Mouse (Mus musculus) olfactory bulb, adult 2 months (tissue): Measurements from ENCODE around the gene Comp. TPM values are rescaled to one million over a fixed set of nuclear protein-coding genes. Genes with fewer than 3 reads are reported as not detected.

Source experiments
- H3K27ac ChIP-seq: fragments of 200-500 bp; 2 replicates; pipeline ENCODE4 v1.5.1; 2012; ENCODE audit warnings: low read depth, low read length; ENCODE audit not compliant: insufficient read depth
- H3K4me1 ChIP-seq: fragments of 200-500 bp; 2 replicates; pipeline ENCODE4 v1.6.1; 2012; ENCODE audit warnings: low read length; ENCODE audit not compliant: control insufficient read depth, insufficient read depth
- H3K4me3 ChIP-seq: fragments of 200-500 bp; 2 replicates; pipeline ENCODE4 v1.5.1; 2012; ENCODE audit warnings: mild to moderate bottlenecking, low read depth, low read length, moderate library complexity; ENCODE audit not compliant: insufficient read depth
- CTCF ChIP-seq: fragments of 200-500 bp; IDR thresholded peaks from 2 replicates; pipeline ENCODE4 v1.5.1; 2012; ENCODE audit warnings: low read depth, mild to moderate bottlenecking, low read length, moderate library complexity; ENCODE audit not compliant: insufficient read depth
- POLR2A ChIP-seq: fragments of 200-500 bp; IDR thresholded peaks from 2 replicates; pipeline ENCODE4 v1.6.1; 2012; ENCODE audit warnings: mild to moderate bottlenecking, low read depth, low read length, moderate library complexity; ENCODE audit not compliant: insufficient read depth
- WGBS: fragments of 180-500 bp; shearing (Covaris S2); methylation state at CpG from one replicate; pipeline ENCODE4 v1.1.7; 2018; 5-methylcytosine and 5-hydroxymethylcytosine counted together
- polyA plus RNA-seq: library from polyadenylated mRNA; stranded (reverse); fragments of >200 nt; gene quantifications from 2 replicates; pipeline ENCODE4 v1.2.4, GENCODE M21; 2012; ENCODE audit warnings: low replicate concordance; ENCODE audit not compliant: missing spikeins, insufficient read depth, insufficient read length

The Comp gene
- polyA plus RNA-seq, 1 experiment: not detected

GRCm38 (mm10) chr8:70361484-70362032, 11.8 kb upstream of the Comp start:
- no peak overlapping the region for H3K27ac ChIP-seq
- WGBS: 80% methylated on average over 10 of the region's 10 CpGs
- H3K4me3 ChIP-seq: no peak overlapping the region
- TF ChIP-seq POLR2A (no peak), CTCF (no peak)
- H3K4me1 ChIP-seq: no peaks in the 10 kb centered on the region

GRCm38 (mm10) chr8:70364066-70364465, 9.3 kb upstream of the Comp start:
- WGBS: 48% methylated on average over 5 of the region's 5 CpGs
- H3K4me1 ChIP-seq: no peaks in the 10 kb centered on the region
- no peak overlapping the region for H3K27ac ChIP-seq
- no peak overlapping the region for H3K4me3 ChIP-seq
- TF ChIP-seq POLR2A: no peak
- TF ChIP-seq CTCF: no peak

GRCm38 (mm10) chr8:70366588-70366987, 6.8 kb upstream of the Comp start:
- no peak for TF ChIP-seq CTCF
- no peak for TF ChIP-seq POLR2A
- 68% methylated on average over 5 of the region's 5 CpGs for WGBS
- Histone ChIP-seq H3K4me3 (no peak overlapping the region), H3K4me1 (no peaks in the 10 kb centered on the region), H3K27ac (no peak overlapping the region)

- no peak overlapping the region for H3K4me3 ChIP-seq
- H3K4me1 ChIP-seq: peaks cover 16% of the 10 kb centered on the region
- no peak overlapping the region for H3K27ac ChIP-seq
- TF ChIP-seq CTCF: no peak
- TF ChIP-seq POLR2A: no peak
- WGBS: 75% methylated on average over 7 of the region's 7 CpGs
Observed at GRCm38 (mm10) chr8:70370476-70370875, 2.9 kb upstream of the Comp start.

GRCm38 (mm10) chr8:70371951-70372350, 1.4 kb upstream of the Comp start:
- Histone ChIP-seq H3K4me3 (no peak overlapping the region), H3K4me1 (peaks cover 26% of the 10 kb centered on the region), H3K27ac (no peak overlapping the region)
- TF ChIP-seq CTCF (no peak), POLR2A (no peak)
- 48% methylated on average over 6 of the region's 6 CpGs for WGBS

GRCm38 (mm10) chr8:70374318-70374927, 1.1 kb downstream of the Comp start:
- H3K4me1 ChIP-seq: peaks cover 26% of the 10 kb centered on the region
- H3K4me3 ChIP-seq: peak overlapping the region; percentile 11; the same call in 1 of the 2 replicates
- H3K27ac ChIP-seq: no peak overlapping the region
- TF ChIP-seq CTCF (no peak), POLR2A (no peak)
- WGBS: under 1% methylated on average over 53 of the region's 53 CpGs

GRCm38 (mm10) chr8:70375212-70375859, 2.0 kb downstream of the Comp start:
- no peak for TF ChIP-seq CTCF
- TF ChIP-seq POLR2A: no peak
- 5% methylated on average over 35 of the region's 35 CpGs for WGBS
- H3K4me3 ChIP-seq: no peak overlapping the region
- peaks cover 26% of the 10 kb centered on the region for H3K4me1 ChIP-seq
- H3K27ac ChIP-seq: no peak overlapping the region

GRCm38 (mm10) chr8:70376275-70376741, 3.0 kb downstream of the Comp start:
- no peak overlapping the region for H3K27ac ChIP-seq
- 6% methylated on average over 37 of the region's 37 CpGs for WGBS
- no peak overlapping the region for H3K4me3 ChIP-seq
- TF ChIP-seq POLR2A: no peak
- H3K4me1 ChIP-seq: peaks cover 26% of the 10 kb centered on the region

- Histone ChIP-seq H3K4me3 (no peak overlapping the region), H3K4me1 (peaks cover 26% of the 10 kb centered on the region), H3K27ac (no peak overlapping the region)
- WGBS: 11% methylated on average over 15 of the region's 15 CpGs
- TF ChIP-seq POLR2A (no peak), CTCF (no peak)
Observed at GRCm38 (mm10) chr8:70377049-70377448, 3.7 kb downstream of the Comp start.
